Mouse (Mus musculus): ENCODE results near the gene Cyb561d1.

- no peak for TF ChIP-seq POLR2A (IDR thresholded peaks at IDR 0.05; ENCODE audit: insufficient read length, low read depth)
- TF ChIP-seq MAX (IDR thresholded peaks at IDR 0.05; ENCODE audit: low read depth), result no peak
- no peak for TF ChIP-seq E2F4 (IDR thresholded peaks at IDR 0.05; ENCODE audit: insufficient read depth)
- TF ChIP-seq CEBPB (IDR thresholded peaks at IDR 0.05; ENCODE audit: insufficient read depth, poor library complexity, severe bottlenecking), result no peak
- TF ChIP-seq POLR2AphosphoS2 (IDR thresholded peaks at IDR 0.05; ENCODE audit: insufficient read length, low read depth), result no peak
- no peak for TF ChIP-seq MYOD1 (IDR thresholded peaks at IDR 0.05; ENCODE audit: control insufficient read depth in 1 of 3, insufficient read length in 2 of 3, low read depth in 2 of 3)
- no peak for TF ChIP-seq MYOG (IDR thresholded peaks at IDR 0.05; ENCODE audit: control insufficient read depth in 1 of 3, insufficient read depth in 1 of 3, insufficient read length in 2 of 3, low read depth in 2 of 3)
- no peak for TF ChIP-seq USF1 (IDR thresholded peaks at IDR 0.05; ENCODE audit: low read depth)
- no peak for TF ChIP-seq TCF3 (IDR thresholded peaks at IDR 0.05; ENCODE audit: insufficient read length, low read depth)
Observed at GRCm38 (mm10) chr3:108241243-108241839, 40.3 kb upstream of the Cyb561d1 start.

Data from myocyte (in vitro differentiated cells).